Mouse (Mus musculus) MEL (cell line): Measurements from ENCODE around the gene Jmjd7.

Source experiments
- CHD2 ChIP-seq: IDR thresholded peaks from 2 replicates; pipeline ENCODE4 v1.6.1; 2011; ENCODE audit warnings: low read length, improper control_type of control experiment
- CTCF ChIP-seq, 3 experiments: IDR thresholded peaks in 2 of 3; conservative IDR thresholded peaks in 1 of 3; 2 replicates each; pipeline ENCODE4 v1.5.1; 2011 to 2012; ENCODE audit warnings: low read length in 3 of 3, low read depth in 2 of 3, mild to moderate bottlenecking in 2 of 3, improper control_type of control experiment in 1 of 3, inconsistent platforms in 1 of 3, mixed read lengths in 1 of 3, moderate library complexity in 1 of 3; ENCODE audit not compliant: control insufficient read depth in 1 of 3, insufficient read depth in 1 of 3, poor library complexity in 1 of 3, severe bottlenecking in 1 of 3
- ELF1 ChIP-seq: IDR thresholded peaks from 2 replicates; pipeline ENCODE4 v1.6.1; 2014; ENCODE audit warnings: low read depth, mild to moderate bottlenecking, inconsistent platforms, low read length, improper control_type of control experiment, moderate library complexity
- EP300 ChIP-seq, 2 experiments: IDR thresholded peaks; 2 replicates each; pipeline ENCODE4 v1.6.1; 2011; ENCODE audit warnings: improper control_type of control experiment in 2 of 2, low read length in 2 of 2, low read depth in 1 of 2, mild to moderate bottlenecking in 1 of 2
- GATA1 ChIP-seq: IDR thresholded peaks from 2 replicates; pipeline ENCODE4 v1.6.1; 2011; ENCODE audit warnings: low read depth, low read length, improper control_type of control experiment
- KAT2A ChIP-seq: conservative IDR thresholded peaks from 2 replicates; pipeline ENCODE4 v1.6.1; 2012; ENCODE audit warnings: low read depth, low read length, improper control_type of control experiment, inconsistent platforms
- MAFK ChIP-seq: IDR thresholded peaks from 2 replicates; pipeline ENCODE4 v1.6.1; 2011; ENCODE audit warnings: low read depth, mild to moderate bottlenecking, low read length, improper control_type of control experiment, borderline replicate concordance
- MAX ChIP-seq: IDR thresholded peaks from 2 replicates; pipeline ENCODE4 v1.6.1; 2011; ENCODE audit warnings: low read length, improper control_type of control experiment
- MAZ ChIP-seq: IDR thresholded peaks from 2 replicates; pipeline ENCODE4 v1.6.1; 2012; ENCODE audit warnings: low read depth, mild to moderate bottlenecking, inconsistent platforms, low read length, improper control_type of control experiment
- POLR2A ChIP-seq, 2 experiments: IDR thresholded peaks; 2 replicates each; pipeline ENCODE4 v1.6.1; 2011 to 2012; ENCODE audit warnings: low read length in 2 of 2, mild to moderate bottlenecking in 2 of 2, control low read depth in 1 of 2, improper control_type of control experiment in 1 of 2, low read depth in 1 of 2, moderate library complexity in 1 of 2; ENCODE audit not compliant: control insufficient read depth in 1 of 2, insufficient read depth in 1 of 2, poor library complexity in 1 of 2
- RCOR1 ChIP-seq: IDR thresholded peaks from 2 replicates; pipeline ENCODE4 v1.6.1; 2012; ENCODE audit warnings: low read depth, mild to moderate bottlenecking, inconsistent platforms, low read length, improper control_type of control experiment
- TAL1 ChIP-seq: IDR thresholded peaks from 2 replicates; pipeline ENCODE4 v1.6.1; 2012; ENCODE audit warnings: mild to moderate bottlenecking, inconsistent platforms, low read length, moderate library complexity, mixed read lengths
- TBP ChIP-seq: IDR thresholded peaks from 2 replicates; pipeline ENCODE4 v1.8.0; 2011; ENCODE audit warnings: low read depth, low read length, improper control_type of control experiment
- TCF12 ChIP-seq: IDR thresholded peaks from 2 replicates; pipeline ENCODE4 v1.6.1; 2014; ENCODE audit warnings: low read depth, mild to moderate bottlenecking, inconsistent platforms, low read length, improper control_type of control experiment, moderate library complexity

- TF ChIP-seq MAX (no peak), CTCF (IDR thresholded peaks at IDR 0.05 in 2 of 3, conservative IDR thresholded peaks at IDR 0.05 in 1 of 3; ENCODE audit: control insufficient read depth in 1 of 3, insufficient read depth in 1 of 3, low read depth in 2 of 3, low read length in 3 of 3, poor library complexity in 1 of 3, severe bottlenecking in 1 of 3) (no peak), MAFK (no peak), GATA1 (no peak), TCF12 (no peak), TBP (no peak), POLR2A (IDR thresholded peaks at IDR 0.05; ENCODE audit: control insufficient read depth in 1 of 2, insufficient read depth in 1 of 2, low read depth in 1 of 2, low read length in 2 of 2, poor library complexity in 1 of 2) (no peak), EP300 (IDR thresholded peaks at IDR 0.05; ENCODE audit: low read depth in 1 of 2, low read length in 2 of 2) (no peak), ELF1 (no peak), KAT2A (no peak), TAL1 (no peak), RCOR1 (no peak), CHD2 (no peak), MAZ (no peak)
Measured at GRCm38 (mm10) chr2:119992349-119992748, 34.9 kb upstream of the Jmjd7 start.
